Mouse (Mus musculus) small intestine, adult 2 months (tissue): Measurements from ENCODE around the gene Nnat.

Experiments used
- CTCF ChIP-seq: fragments of 200-500 bp; IDR thresholded peaks from 2 replicates; pipeline ENCODE4 v1.5.1; 2012; ENCODE audit warnings: low read depth, mild to moderate bottlenecking, control low read depth, inconsistent platforms, low read length, moderate library complexity, mixed read lengths; ENCODE audit not compliant: insufficient replicate concordance, insufficient read length; ENCODE audit errors: extremely low read depth
- POLR2A ChIP-seq: fragments of 200-500 bp; IDR thresholded peaks from 2 replicates; pipeline ENCODE4 v1.6.1; 2012; ENCODE audit warnings: low read depth, mild to moderate bottlenecking, control low read depth, inconsistent platforms, low read length, moderate library complexity

GRCm38 (mm10) chr2:157544333-157544888, 15.5 kb upstream of the Nnat start:
- TF ChIP-seq CTCF (no peak), POLR2A (no peak)
